Mouse (Mus musculus): Measurements from ENCODE around the gene Cep295nl.
"Not testable (repeated sequence)": the region's sequence is repeated elsewhere in the genome, so short reads cannot be mapped to it uniquely, and the experiment has no call there.

Cep295nl gene

GRCm38 (mm10) chr11:118342400-118342981 lies at the start of gene Cep295nl:
Gene Cep295nl (minus strand): TSS chr11:118342500.
- in situ Hi-C loops (cut with MboI; ENCODE audit: low sequenced_read_pairs) = no loop called here

- in situ Hi-C loops (cut with MboI; ENCODE audit: low sequenced_read_pairs) = not testable (repeated sequence)
Measured at GRCm38 (mm10) chr11:118387816-118388215, 45.5 kb upstream of the Cep295nl start.

- in situ Hi-C loops (cut with MboI; ENCODE audit: low sequenced_read_pairs) = no loop called here
Measured at GRCm38 (mm10) chr11:118379251-118380009, 37.1 kb upstream of the Cep295nl start.

GRCm38 (mm10) chr11:118378656-118379055 lies 36.4 kb upstream of the Cep295nl start:
- in situ Hi-C loops (cut with MboI; ENCODE audit: low sequenced_read_pairs) = no loop called here

- in situ Hi-C loops (cut with MboI; ENCODE audit: low sequenced_read_pairs) = not testable (repeated sequence)
Measured at GRCm38 (mm10) chr11:118376323-118376722, 34.0 kb upstream of the Cep295nl start.

- in situ Hi-C loops (cut with MboI; ENCODE audit: low sequenced_read_pairs) = no loop called here
Measured at GRCm38 (mm10) chr11:118375881-118376280, 33.6 kb upstream of the Cep295nl start.

GRCm38 (mm10) chr11:118375461-118375860 lies 33.2 kb upstream of the Cep295nl start:
- in situ Hi-C loops (cut with MboI; ENCODE audit: low sequenced_read_pairs) = no loop called here

GRCm38 (mm10) chr11:118375006-118375405 lies 32.7 kb upstream of the Cep295nl start:
- in situ Hi-C loops (cut with MboI; ENCODE audit: low sequenced_read_pairs) = no loop called here

- in situ Hi-C loops (cut with MboI; ENCODE audit: low sequenced_read_pairs) = no loop called here
Measured at GRCm38 (mm10) chr11:118374506-118374905, 32.2 kb upstream of the Cep295nl start.

GRCm38 (mm10) chr11:118372641-118373040 lies 30.3 kb upstream of the Cep295nl start:
- in situ Hi-C loops (cut with MboI; ENCODE audit: low sequenced_read_pairs) = no loop called here

GRCm38 (mm10) chr11:118371876-118372275 lies 29.6 kb upstream of the Cep295nl start:
- in situ Hi-C loops (cut with MboI; ENCODE audit: low sequenced_read_pairs) = no loop called here

- in situ Hi-C loops (cut with MboI; ENCODE audit: low sequenced_read_pairs) = loop anchor here (10.0 kb wide), 1 partner anchor 55 kb away; no protein-coding TSS in a partner anchor
Measured at GRCm38 (mm10) chr11:118369657-118370056, 27.4 kb upstream of the Cep295nl start.

GRCm38 (mm10) chr11:118369251-118369650 lies 27.0 kb upstream of the Cep295nl start:
- in situ Hi-C loops (cut with MboI; ENCODE audit: low sequenced_read_pairs) = loop anchor here (10.0 kb wide), 1 partner anchor 54 kb away; no protein-coding TSS in a partner anchor

- in situ Hi-C loops (cut with MboI; ENCODE audit: low sequenced_read_pairs) = loop anchor here (10.0 kb wide), 1 partner anchor 54 kb away; no protein-coding TSS in a partner anchor
Measured at GRCm38 (mm10) chr11:118368330-118368729, 26.0 kb upstream of the Cep295nl start.

GRCm38 (mm10) chr11:118366559-118366958 lies 24.3 kb upstream of the Cep295nl start:
- in situ Hi-C loops (cut with MboI; ENCODE audit: low sequenced_read_pairs) = loop anchor here (10.0 kb wide), 1 partner anchor 52 kb away; no protein-coding TSS in a partner anchor

- in situ Hi-C loops (cut with MboI; ENCODE audit: low sequenced_read_pairs) = loop anchor here (10.0 kb wide), 1 partner anchor 51 kb away; no protein-coding TSS in a partner anchor
Measured at GRCm38 (mm10) chr11:118366108-118366507, 23.8 kb upstream of the Cep295nl start.

- in situ Hi-C loops (cut with MboI; ENCODE audit: low sequenced_read_pairs) = loop anchor here (10.0 kb wide), 1 partner anchor 50 kb away; no protein-coding TSS in a partner anchor
Measured at GRCm38 (mm10) chr11:118365171-118365570, 22.9 kb upstream of the Cep295nl start.

- in situ Hi-C loops (cut with MboI; ENCODE audit: low sequenced_read_pairs) = loop anchor here (10.0 kb wide), 1 partner anchor 49 kb away; no protein-coding TSS in a partner anchor
Measured at GRCm38 (mm10) chr11:118364021-118364420, 21.7 kb upstream of the Cep295nl start.

- in situ Hi-C loops (cut with MboI; ENCODE audit: low sequenced_read_pairs) = loop anchor here (10.0 kb wide), 1 partner anchor 48 kb away; no protein-coding TSS in a partner anchor
Measured at GRCm38 (mm10) chr11:118362971-118363518, 20.7 kb upstream of the Cep295nl start.

- in situ Hi-C loops (cut with MboI; ENCODE audit: low sequenced_read_pairs) = loop anchor here (10.0 kb wide), 1 partner anchor 48 kb away; no protein-coding TSS in a partner anchor
Measured at GRCm38 (mm10) chr11:118362501-118362900, 20.2 kb upstream of the Cep295nl start.

- in situ Hi-C loops (cut with MboI; ENCODE audit: low sequenced_read_pairs) = loop anchor here (10.0 kb wide), 1 partner anchor 46 kb away; no protein-coding TSS in a partner anchor
Measured at GRCm38 (mm10) chr11:118360907-118361341, 18.6 kb upstream of the Cep295nl start.
